Mouse (Mus musculus) spleen, adult 2 months (tissue): ENCODE measurements around the gene Runx2.

ENCODE experiments used
- CTCF ChIP-seq: fragments of 200-500 bp; IDR thresholded peaks from 2 replicates; pipeline ENCODE4 v1.5.1; 2011; ENCODE audit warnings: mild to moderate bottlenecking, inconsistent platforms; ENCODE audit not compliant: insufficient read depth, insufficient read length, insufficient replicate concordance; ENCODE audit errors: extremely low read depth
- POLR2A ChIP-seq: fragments of 200-500 bp; IDR thresholded peaks from 2 replicates; pipeline ENCODE4 v1.6.1; 2011; ENCODE audit warnings: low read depth, low read length, inconsistent platforms

DNA sequence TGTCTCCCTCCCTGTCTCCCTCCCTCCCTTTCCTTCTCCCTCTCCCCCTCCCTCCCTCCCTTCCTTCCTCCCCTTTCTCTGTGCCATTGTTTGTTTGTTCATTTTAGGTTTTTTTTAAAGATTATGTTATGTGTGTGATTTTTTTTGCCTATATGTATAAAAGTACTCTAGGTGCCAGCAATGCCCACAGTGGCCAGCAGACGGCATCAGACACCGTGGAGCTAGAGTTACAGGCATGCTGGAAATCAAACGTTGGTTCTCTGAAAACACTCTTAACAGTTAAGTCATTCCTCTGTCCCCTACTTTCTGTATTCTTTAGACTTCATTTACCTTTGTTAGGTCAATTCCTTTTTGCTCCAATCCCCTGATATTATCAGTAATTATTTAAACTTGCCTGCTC, 70.8 kb downstream of the Runx2 start:
- TF ChIP-seq POLR2A = no peak
- peak; percentile 28; the same call in 1 of the 2 replicates for TF ChIP-seq CTCF
